Mouse (Mus musculus): Measurements from ENCODE around the gene Tas2r109. TPM values are rescaled to one million over a fixed set of nuclear protein-coding genes. Genes with fewer than 3 reads are reported as not detected.
"Not testable (repeated sequence)": the region's sequence is repeated elsewhere in the genome, so short reads cannot be mapped to it uniquely, and the experiment has no call there.

Tas2r109 gene
- total RNA-seq (2021), result not detected
- long read RNA-seq, experiment 1, result 0 reads
- long read RNA-seq, experiment 2, result 0 reads

GRCm38 (mm10) chr6:132980865-132981264, at the start of gene Tas2r109:
Gene Tas2r109, minus strand, starts transcription at chr6:132980965.
- DNase-seq (ENCODE audit: low spot score in 2 of 2), result no peak

GRCm38 (mm10) chr6:132957819-132958218, 22.9 kb downstream of the Tas2r109 start, which contains the start of gene Tas2r131:
Gene Tas2r131, minus strand, starts transcription at chr6:132957919.
- DNase-seq (ENCODE audit: low spot score in 2 of 2), result no peak

- DNase-seq (ENCODE audit: low spot score in 2 of 2), result no peak
Observed at GRCm38 (mm10) chr6:132950802-132951201, 30.0 kb downstream of the Tas2r109 start, which contains the start of gene Tas2r129. Gene Tas2r129, plus strand, starts transcription at chr6:132951102.

GRCm38 (mm10) chr6:132941376-132941775, 39.4 kb downstream of the Tas2r109 start:
- not testable (repeated sequence) for DNase-seq (ENCODE audit: low spot score in 2 of 2)

Other genes with a start within 250 kb of the Tas2r109 start
- not detected for gene Tas2r115, start 242.9 kb downstream of the Tas2r109 start, total RNA-seq (2021)
- gene Tas2r124, start 226.2 kb downstream of the Tas2r109 start, total RNA-seq (2021), result not detected
- not detected for gene Tas2r102, start 218.8 kb downstream of the Tas2r109 start, total RNA-seq (2021)
- not detected for gene Tas2r136, start 202.8 kb downstream of the Tas2r109 start, total RNA-seq (2021)
- not detected for gene Tas2r117, start 178.1 kb downstream of the Tas2r109 start, total RNA-seq (2021)
- not detected for gene Tas2r123, start 133.8 kb downstream of the Tas2r109 start, total RNA-seq (2021)
- not detected for gene Tas2r116, start 125.5 kb downstream of the Tas2r109 start, total RNA-seq (2021)
- not detected for gene Tas2r110, start 113.0 kb downstream of the Tas2r109 start, total RNA-seq (2021)
- gene Tas2r113, start 88.0 kb downstream of the Tas2r109 start, total RNA-seq (2021), result not detected
- gene Tas2r125, start 71.3 kb downstream of the Tas2r109 start, total RNA-seq (2021), result not detected
- not detected for gene Tas2r129, start 29.9 kb downstream of the Tas2r109 start, total RNA-seq (2021)
- gene Tas2r131, start 23.0 kb downstream of the Tas2r109 start, total RNA-seq (2021), result not detected
- gene Tas2r103, start 56.1 kb upstream of the Tas2r109 start, total RNA-seq (2021), result not detected
- not detected for gene Tas2r140, start 74.9 kb upstream of the Tas2r109 start, total RNA-seq (2021)
- gene Smim10l1, start 123.9 kb upstream of the Tas2r109 start, total RNA-seq (2021), result 100 to 1,000 TPM in 1 of 2 experiments, 10 to 100 TPM in 1; 88.2 to 104 TPM

Measured in adrenal gland, adult 18-20 months (tissue).